Mouse (Mus musculus) heart, postnatal 0 days (tissue): Measurements from ENCODE around the gene Ttc9c. TPM values are rescaled to one million over a fixed set of nuclear protein-coding genes. Genes with fewer than 3 reads are reported as not detected.

ENCODE experiments used
- ATAC-seq: fragments of 200-750 bp; cut with Nextera tagmentation; 2 replicates; pipeline ENCODE4 v1.8.0; 2017; ENCODE audit warnings: low read depth, moderate number of reproducible peaks, moderate library complexity; ENCODE audit not compliant: insufficient read depth
- DNase-seq: peaks from one replicate; pipeline ENCODE4 v3.0.0-alpha.2; 2016; ENCODE audit warnings: low spot score
- H3K27ac ChIP-seq: fragments of 300-500 bp; sonication (generic); 2 replicates; pipeline ENCODE4 v1.5.1; 2014; ENCODE audit warnings: low read depth, mild to moderate bottlenecking
- H3K27me3 ChIP-seq: fragments of 300-500 bp; sonication (generic); 2 replicates; pipeline ENCODE4 v1.6.1; 2014; ENCODE audit warnings: low read length, mixed read lengths; ENCODE audit not compliant: control insufficient read depth, insufficient read depth
- H3K36me3 ChIP-seq: fragments of 300-500 bp; sonication (generic); replicated peaks from 2 replicates; pipeline ENCODE4 v1.6.1; 2014; ENCODE audit warnings: low read length, mixed read lengths; ENCODE audit not compliant: control insufficient read depth, insufficient read depth
- H3K4me1 ChIP-seq: fragments of 300-500 bp; sonication (generic); 2 replicates; pipeline ENCODE4 v1.6.1; 2014; ENCODE audit warnings: antibody characterized with exemption; ENCODE audit not compliant: control insufficient read depth, insufficient read depth
- H3K4me2 ChIP-seq: fragments of 300-500 bp; sonication (generic); 2 replicates; pipeline ENCODE4 v1.6.1; 2014; ENCODE audit warnings: low read depth, mild to moderate bottlenecking, low read length, moderate library complexity
- H3K4me3 ChIP-seq: fragments of 300-500 bp; sonication (generic); 2 replicates; pipeline ENCODE4 v1.5.1; 2014; ENCODE audit warnings: low read depth, low read length
- H3K9ac ChIP-seq: fragments of 300-500 bp; sonication (generic); replicated peaks from 2 replicates; pipeline ENCODE4 v1.6.1; 2014; ENCODE audit warnings: low read depth, low read length, mixed read lengths
- H3K9me3 ChIP-seq: fragments of 300-500 bp; sonication (generic); replicated peaks from 2 replicates; pipeline ENCODE4 v1.6.1; 2016; ENCODE audit warnings: low read length; ENCODE audit not compliant: control insufficient read depth
- CTCF ChIP-seq: IDR thresholded peaks from 2 replicates; pipeline ENCODE4 v1.5.1; 2016; ENCODE audit warnings: antibody characterized with exemption, control low read depth, low read depth
- EP300 ChIP-seq: IDR thresholded peaks from 2 replicates; pipeline ENCODE4 v1.6.1; 2016; ENCODE audit warnings: antibody characterized with exemption, low read depth
- WGBS: fragments of 180-500 bp; shearing (Covaris S2); extraction: QIAGEN DNeasy Blood & Tissue Kit; methylation state at CpG from one replicate; pipeline ENCODE4 v1.1.7; 2014; 5-methylcytosine and 5-hydroxymethylcytosine counted together
- polyA plus RNA-seq: library from polyadenylated mRNA; unstranded; fragments of >200 nt; fragmentation: Nextera tagmentation; extraction: Ambion mirVana; gene quantifications from 2 replicates; pipeline ENCODE4 v1.2.1, GENCODE M21; 2015
- total RNA-seq: library from RNA; depleted of rRNA; stranded (reverse); fragments of >200 nt; gene quantifications from 2 replicates; pipeline ENCODE4 v1.2.3, GENCODE M21; 2014; ENCODE audit warnings: low replicate concordance

The Ttc9c gene
- total and polyA plus RNA-seq, 2 experiments from 2014 or later, result 20.0 to 21.4 TPM

DNA sequence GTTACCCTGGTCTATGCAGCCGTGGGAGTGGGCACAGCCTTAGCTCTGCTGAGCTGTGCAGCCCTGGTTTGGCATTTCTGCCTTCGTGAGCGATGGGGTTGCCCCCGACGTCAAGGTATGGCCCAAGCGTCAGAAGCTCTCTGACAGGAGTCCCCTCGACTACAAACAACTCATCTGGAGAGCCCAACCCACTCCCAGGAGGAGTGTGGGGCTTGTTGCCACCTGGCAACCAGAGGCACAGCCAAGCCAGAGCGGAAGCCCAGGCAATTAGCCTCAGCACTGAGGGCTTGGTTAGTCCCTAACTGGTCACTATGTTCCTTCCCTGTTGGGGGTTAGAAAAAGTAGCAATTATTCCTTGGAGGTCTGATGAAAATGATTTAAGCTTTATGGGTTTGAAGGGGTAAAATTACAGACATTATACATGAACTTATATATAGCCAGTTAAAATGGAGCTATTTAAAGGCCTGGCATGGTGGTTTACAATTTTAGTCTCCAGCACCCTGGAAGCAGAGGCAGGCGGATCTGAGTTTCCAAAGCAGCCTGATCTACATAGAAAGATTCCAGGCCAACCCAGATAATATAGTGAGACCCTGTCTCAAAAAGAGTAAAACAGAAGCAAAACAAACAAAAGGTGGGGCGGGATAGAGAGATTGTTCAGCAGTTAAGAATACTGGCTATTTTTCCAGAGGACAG lies 33.2 kb upstream of the Ttc9c start:
- H3K9ac ChIP-seq, result no peak overlapping the region
- H3K27ac ChIP-seq, result no peak overlapping the region
- WGBS, result 54% methylated on average over 10 of the region's 10 CpGs
- H3K9me3 ChIP-seq, result no peaks in the 10 kb centered on the region
- no peak overlapping the region for H3K4me2 ChIP-seq
- TF ChIP-seq CTCF (no peak), EP300 (no peak)
- peaks cover 13% of the 10 kb centered on the region for H3K36me3 ChIP-seq
- no peak overlapping the region for H3K4me3 ChIP-seq
- DNase-seq (no peak), ATAC-seq (no peak)
- H3K4me1 ChIP-seq, result no peaks in the 10 kb centered on the region
- no peaks in the 10 kb centered on the region for H3K27me3 ChIP-seq

DNA sequence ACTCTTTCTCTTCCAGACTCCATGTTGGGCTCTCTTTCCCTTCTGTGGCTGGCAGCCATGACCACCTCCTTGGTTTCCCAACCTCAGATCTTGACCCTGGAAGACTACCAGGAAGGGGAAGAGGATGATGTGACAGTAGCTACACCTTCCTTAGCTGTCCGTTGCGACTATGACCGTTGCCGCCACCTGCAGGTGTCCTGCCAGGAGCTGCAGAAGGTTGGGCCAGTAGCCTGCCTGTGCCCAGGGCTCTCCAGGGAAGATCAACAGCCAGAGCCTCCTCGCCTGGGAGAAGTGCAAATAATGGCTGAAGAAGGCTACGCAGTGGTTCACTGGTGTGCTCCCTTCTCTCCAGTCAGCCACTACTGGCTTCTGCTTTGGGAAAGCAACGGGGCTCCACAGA lies 32.5 kb upstream of the Ttc9c start:
- Histone ChIP-seq H3K27me3 (no peaks in the 10 kb centered on the region), H3K27ac (no peak overlapping the region), H3K4me2 (no peak overlapping the region), H3K4me1 (no peaks in the 10 kb centered on the region), H3K4me3 (no peak overlapping the region), H3K9ac (no peak overlapping the region), H3K9me3 (no peaks in the 10 kb centered on the region), H3K36me3 (peaks cover 21% of the 10 kb centered on the region)
- 60% methylated on average over 7 of the region's 7 CpGs for WGBS
- ATAC-seq (no peak), DNase-seq (no peak)
- TF ChIP-seq CTCF, result no peak
- TF ChIP-seq EP300, result no peak

DNA sequence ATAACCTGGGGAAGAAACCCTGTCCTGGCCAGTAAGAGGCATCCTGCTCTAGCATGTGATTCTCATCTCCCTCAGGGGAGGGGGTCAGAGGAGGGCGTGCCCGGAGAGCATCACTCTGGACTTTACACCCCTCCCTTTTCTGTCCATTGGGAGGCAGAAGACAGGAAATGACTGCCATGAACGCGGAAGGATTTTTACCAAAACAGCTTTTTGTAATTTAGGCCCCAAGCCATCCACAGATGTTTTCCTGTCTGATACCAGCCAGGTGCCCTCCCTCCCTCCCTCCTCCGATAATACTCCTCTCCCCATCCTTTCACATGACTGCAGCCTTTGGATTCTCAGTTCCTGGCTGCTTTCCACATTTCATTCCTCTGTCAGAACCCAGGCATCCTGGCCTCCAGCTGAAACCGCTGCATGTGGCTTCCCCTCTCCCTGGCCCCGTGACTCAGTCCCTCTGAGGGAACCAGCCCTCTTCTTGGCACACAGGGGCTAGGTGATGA lies 31.3 kb upstream of the Ttc9c start, which contains the start of gene Lrrn4cl:
Gene Lrrn4cl (plus strand): TSS at position 367 of the 500 bp plus-strand sequence.
- Histone ChIP-seq H3K4me2 (peak within 1 kb of the TSS; percentile 4; the same call in 1 of the 2 replicates), H3K9ac (no peak within 1 kb of the TSS), H3K27me3 (no peaks in the 10 kb centered on the region), H3K4me3 (no peak within 1 kb of the TSS), H3K9me3 (no peaks in the 10 kb centered on the region), H3K4me1 (no peaks in the 10 kb centered on the region), H3K27ac (peak within 1 kb of the TSS; percentile 34), H3K36me3 (peaks cover 31% of the 10 kb centered on the region)
- ATAC-seq, result peak; percentile 76
- DNase-seq, result peak; percentile 67
- no peak for TF ChIP-seq EP300
- no peak for TF ChIP-seq CTCF
- 14% methylated on average over 7 of the region's 7 CpGs for WGBS

DNA sequence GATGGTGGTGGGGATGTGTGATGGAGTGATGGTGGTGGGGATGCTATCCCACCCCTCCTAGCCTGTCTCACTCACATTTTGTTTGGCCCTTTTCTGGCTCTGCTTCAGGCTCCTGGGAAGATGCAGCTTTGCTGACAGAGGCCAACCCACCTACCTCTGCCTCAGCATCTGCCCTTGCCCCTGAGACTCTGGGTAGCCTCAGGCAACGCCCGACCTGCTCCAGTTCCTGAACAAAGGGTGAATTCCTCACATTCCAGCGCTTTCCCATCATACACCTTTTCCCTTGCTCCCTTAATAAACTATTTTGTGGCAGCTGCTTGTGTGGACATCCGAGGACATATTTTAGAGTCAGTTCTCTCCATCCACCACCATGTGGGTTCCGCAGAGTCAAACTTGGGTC lies 29.2 kb upstream of the Ttc9c start:
- no peaks in the 10 kb centered on the region for H3K27me3 ChIP-seq

DNA sequence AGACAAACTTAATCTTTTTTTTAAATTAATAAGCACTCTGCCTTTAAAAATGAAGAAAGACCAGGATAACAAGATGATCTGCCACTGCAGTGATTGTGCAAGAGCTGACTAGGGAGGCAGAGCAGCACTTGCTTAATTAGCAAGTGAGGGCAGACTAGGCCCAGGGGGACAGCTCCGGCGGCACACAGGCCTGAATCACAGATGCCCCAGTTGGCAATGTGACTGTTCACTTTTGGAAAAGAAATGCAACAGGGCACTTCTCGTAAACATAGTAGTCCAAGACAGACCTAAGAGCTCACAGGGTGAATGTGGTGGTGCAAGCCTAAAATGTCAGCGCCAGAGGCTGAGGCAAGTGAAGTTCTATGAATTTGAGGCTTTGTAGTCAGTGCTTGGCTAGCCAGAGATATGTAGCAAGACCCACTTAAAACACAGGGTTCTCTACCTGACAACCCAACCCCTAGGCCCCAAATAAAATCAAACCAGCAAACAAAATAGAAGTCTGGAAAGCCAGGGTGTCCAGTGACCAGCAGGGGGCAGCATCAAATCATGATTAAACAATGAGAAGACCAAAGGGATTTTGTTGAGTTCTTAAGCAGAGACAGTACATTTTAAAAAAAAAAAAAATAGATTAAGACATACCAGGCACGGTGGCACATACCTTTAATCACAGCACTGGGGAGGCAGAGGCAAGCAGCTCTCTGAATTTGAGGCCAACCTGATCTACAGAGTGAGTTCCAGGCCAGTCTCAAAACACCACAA lies 25.4 kb upstream of the Ttc9c start:
- no peaks in the 10 kb centered on the region for H3K27me3 ChIP-seq
- H3K4me1 ChIP-seq, result peaks cover 5% of the 10 kb centered on the region; the same call in 1 of the 2 replicates
- no peaks in the 10 kb centered on the region for H3K9me3 ChIP-seq
- H3K4me3 ChIP-seq, result no peak overlapping the region
- no peak for TF ChIP-seq EP300
- peak; percentile 73 for TF ChIP-seq CTCF
- DNase-seq (peak; percentile 58), ATAC-seq (peak; percentile 4; the same call in 1 of the 2 replicates)
- no peak overlapping the region for H3K9ac ChIP-seq
- 68% methylated on average over 5 of the region's 5 CpGs for WGBS
- H3K36me3 ChIP-seq, result peaks cover 36% of the 10 kb centered on the region
- no peak overlapping the region for H3K27ac ChIP-seq
- H3K4me2 ChIP-seq, result no peak overlapping the region

More for the DNA sequence above, 29.2 kb upstream of the Ttc9c start:
- H3K9me3 ChIP-seq, result no peaks in the 10 kb centered on the region
- TF ChIP-seq CTCF (no peak), EP300 (no peak)
- H3K36me3 ChIP-seq, result peaks cover 31% of the 10 kb centered on the region
- H3K27ac ChIP-seq, result no peak overlapping the region
- DNase-seq, result no peak
- no peak for ATAC-seq
- WGBS, result 79% methylated on average over 5 of the region's 5 CpGs
- H3K4me2 ChIP-seq, result no peak overlapping the region
- H3K4me1 ChIP-seq, result no peaks in the 10 kb centered on the region
- no peak overlapping the region for H3K9ac ChIP-seq
- H3K4me3 ChIP-seq, result no peak overlapping the region
